Mouse (Mus musculus): Measurements from ENCODE around the gene Rasal1. TPM values are rescaled to one million over a fixed set of nuclear protein-coding genes. Genes with fewer than 3 reads are reported as not detected.

The Rasal1 gene
- total and polyA plus RNA-seq, 3 experiments: 0.69 to 4.5 TPM; not detected in 1

DNA sequence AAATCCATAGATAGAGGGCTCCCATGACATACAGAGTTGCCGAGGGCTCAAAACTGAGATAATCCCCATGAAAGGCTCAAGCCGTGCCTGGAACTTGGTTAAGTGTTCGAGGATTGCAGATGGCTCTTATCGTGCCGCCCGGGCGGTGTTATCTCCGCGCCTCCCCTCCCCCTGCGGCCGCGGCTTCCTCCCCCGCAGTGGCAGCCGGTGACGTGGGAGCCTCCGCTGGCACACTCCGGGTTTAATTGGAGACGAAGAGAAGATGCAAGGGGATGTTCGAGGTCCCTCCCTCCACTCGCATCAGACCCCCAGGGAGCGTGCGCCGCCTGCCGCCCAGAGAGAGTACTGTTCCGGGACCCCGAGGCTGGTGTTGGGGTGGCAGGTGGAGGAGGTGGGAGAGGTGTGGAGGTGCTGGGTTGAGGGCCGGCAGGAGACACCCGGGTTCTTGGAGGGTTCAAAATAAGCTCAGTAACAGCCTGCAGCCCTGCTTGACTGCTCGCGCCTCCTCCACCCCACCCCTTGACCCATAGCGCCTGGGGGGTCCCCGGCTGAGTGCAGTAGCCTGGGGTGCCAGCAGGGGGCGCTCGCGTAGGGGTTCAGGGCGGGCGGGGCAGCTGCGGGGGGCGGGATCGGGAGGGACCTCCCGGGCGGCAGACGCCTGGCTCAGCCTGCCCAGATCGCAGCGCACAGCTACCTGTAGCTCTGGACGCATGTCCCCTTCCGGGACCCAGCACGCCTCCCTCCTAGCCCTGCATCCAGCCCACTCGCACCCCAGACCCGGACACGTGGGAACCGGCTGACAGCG, at the start of gene Rasal1 (continued):
- TF ChIP-seq POLR2AphosphoS2 (IDR thresholded peaks at IDR 0.05; ENCODE audit: low read length) (no peak), E2F4 (IDR thresholded peaks at IDR 0.05; ENCODE audit: borderline replicate concordance, low read depth, low read length) (no peak), ZKSCAN1 (IDR thresholded peaks at IDR 0.05; ENCODE audit: low read depth, low read length) (no peak), TAL1 (IDR thresholded peaks at IDR 0.05; ENCODE audit: low read length) (peak; percentile 80), SMC3 (IDR thresholded peaks at IDR 0.05; ENCODE audit: low read depth, low read length) (peak; percentile 40), POLR2A (IDR thresholded peaks at IDR 0.05; ENCODE audit: control insufficient read depth in 1 of 2, insufficient read depth in 1 of 2, low read depth in 1 of 2, low read length in 2 of 2, poor library complexity in 1 of 2) (no peak)

DNA sequence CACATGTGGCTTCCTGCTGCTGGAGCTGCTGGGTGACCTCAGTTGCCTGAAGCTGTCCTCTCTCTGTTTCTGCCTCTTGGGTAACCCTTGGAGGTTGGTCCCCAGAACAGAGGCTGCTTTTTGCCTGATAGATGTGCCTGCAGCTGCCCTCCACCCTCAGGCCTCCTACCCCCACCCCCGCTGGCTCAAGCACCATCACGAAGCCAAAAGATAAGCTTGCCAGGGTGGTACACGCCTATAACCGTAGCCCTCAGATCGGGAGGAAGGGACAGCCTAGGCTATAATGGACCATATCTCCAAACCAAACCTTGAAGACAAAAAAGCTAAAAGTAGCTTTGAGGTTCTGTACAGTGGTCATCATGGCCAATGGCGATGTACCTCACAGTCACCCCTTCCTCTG, 49.0 kb upstream of the Rasal1 start:
- Histone ChIP-seq H3K27ac (ENCODE audit: control insufficient read depth, low read depth, low read length) (peak overlapping the region; percentile 53), H3K79me2 (ENCODE audit: control insufficient read depth, insufficient read depth, low read length, poor library complexity) (no peaks in the 10 kb centered on the region), H3K4me1 (ENCODE audit: control insufficient read depth in 1 of 2, insufficient read depth in 2 of 2, low read length in 2 of 2) (peaks cover 17 to 24% of the 10 kb centered on the region in 2 experiments), H3K27me3 (ENCODE audit: control insufficient read depth in 1 of 2, insufficient read depth in 2 of 2, low read length in 2 of 2) (no peaks in the 10 kb centered on the region), H3K4me3 (ENCODE audit: control insufficient read depth in 1 of 2, insufficient read depth in 1 of 2, low read depth in 2 of 2, low read length in 2 of 2) (no peak overlapping the region), H3K9ac (ENCODE audit: control insufficient read depth, low read depth, low read length, poor library complexity, severe bottlenecking) (peak overlapping the region; percentile 6; the same call in 1 of the 2 replicates), H3K36me3 (ENCODE audit: control insufficient read depth in 1 of 2, insufficient read depth in 2 of 2, low read length in 2 of 2) (peaks cover 0 to 11% of the 10 kb centered on the region in 2 experiments; a peak in 2 of 4 replicates), H3K9me3 (replicated peaks; ENCODE audit: insufficient read depth, low read length) (no peaks in the 10 kb centered on the region)
- DNase-seq (ENCODE audit: low read depth, low spot score): peak; percentile 50
- TF ChIP-seq MAZ (IDR thresholded peaks at IDR 0.05; ENCODE audit: low read depth, low read length) (peak; percentile 77), EP300 (IDR thresholded peaks at IDR 0.05; ENCODE audit: low read depth in 1 of 2, low read length in 2 of 2) (peak; percentile 77 to 90), MXI1 (IDR thresholded peaks at IDR 0.05; ENCODE audit: low read depth, low read length) (no peak), GATA1 (IDR thresholded peaks at IDR 0.05; ENCODE audit: low read depth, low read length) (peak; percentile 51; the same call in 1 of the 2 replicates), TAL1 (IDR thresholded peaks at IDR 0.05; ENCODE audit: low read length) (no peak), MYC (IDR thresholded peaks at IDR 0.05; ENCODE audit: low read depth, low read length) (no peak), SIN3A (IDR thresholded peaks at IDR 0.05; ENCODE audit: low read length) (peak; percentile 56), HCFC1 (IDR thresholded peaks at IDR 0.05; ENCODE audit: low read depth, low read length) (no peak), ELF1 (IDR thresholded peaks at IDR 0.05; ENCODE audit: low read depth, low read length) (no peak), SMC3 (IDR thresholded peaks at IDR 0.05; ENCODE audit: low read depth, low read length) (no peak), USF1 (IDR thresholded peaks at IDR 0.05; ENCODE audit: low read depth, low read length) (no peak), POLR2A (IDR thresholded peaks at IDR 0.05; ENCODE audit: control insufficient read depth in 1 of 2, insufficient read depth in 1 of 2, low read depth in 1 of 2, low read length in 2 of 2, poor library complexity in 1 of 2) (no peak), MYB (IDR thresholded peaks at IDR 0.05; ENCODE audit: low read depth, low read length) (peak; percentile 54; the same call in 1 of the 2 replicates), ZMIZ1 (IDR thresholded peaks at IDR 0.05; ENCODE audit: low read depth, low read length) (no peak), NELFE (IDR thresholded peaks at IDR 0.05; ENCODE audit: low read depth, low read length) (no peak), POLR2AphosphoS2 (IDR thresholded peaks at IDR 0.05; ENCODE audit: low read length) (no peak), ZC3H11A (IDR thresholded peaks at IDR 0.05; ENCODE audit: low read depth, low read length) (no peak), USF2 (IDR thresholded peaks at IDR 0.05; ENCODE audit: borderline replicate concordance in 1 of 2, insufficient read depth in 1 of 2, low read depth in 1 of 2, low read length in 2 of 2) (no peak), CHD2 (IDR thresholded peaks at IDR 0.05; ENCODE audit: low read length) (peak; percentile 12; the same call in 1 of the 2 replicates), RCOR1 (IDR thresholded peaks at IDR 0.05; ENCODE audit: low read depth, low read length) (no peak), MAFK (IDR thresholded peaks at IDR 0.05; ENCODE audit: borderline replicate concordance, low read depth, low read length) (no peak), JUND (IDR thresholded peaks at IDR 0.05; ENCODE audit: low read depth, low read length) (no peak), CHD1 (IDR thresholded peaks at IDR 0.05; ENCODE audit: low read depth, low read length) (no peak), BHLHE40 (IDR thresholded peaks at IDR 0.05; ENCODE audit: borderline replicate concordance, low read depth, low read length) (no peak), ETS1 (IDR thresholded peaks at IDR 0.05; ENCODE audit: low read depth, low read length) (no peak), MAX (IDR thresholded peaks at IDR 0.05; ENCODE audit: low read length) (0 out of 2 replicates have a peak, but pooled peaks have one; percentile 22), MEF2A (IDR thresholded peaks at IDR 0.05; ENCODE audit: extremely low read depth, insufficient replicate concordance, low read depth, low read length, poor library complexity, severe bottlenecking) (no peak), CTCF (IDR thresholded peaks at IDR 0.05 in 2 of 3, conservative IDR thresholded peaks at IDR 0.05 in 1 of 3; ENCODE audit: control insufficient read depth in 1 of 3, insufficient read depth in 1 of 3, low read depth in 2 of 3, low read length in 3 of 3, poor library complexity in 1 of 3, severe bottlenecking in 1 of 3) (no peak), TCF12 (IDR thresholded peaks at IDR 0.05; ENCODE audit: low read depth, low read length) (peak; percentile 64; the same call in 1 of the 2 replicates), ZKSCAN1 (IDR thresholded peaks at IDR 0.05; ENCODE audit: low read depth, low read length) (no peak), KAT2A (conservative IDR thresholded peaks at IDR 0.05; ENCODE audit: low read depth, low read length) (0 out of 2 replicates have a peak, but pooled peaks have one; percentile 16), GABPA (IDR thresholded peaks at IDR 0.05; ENCODE audit: low read depth, low read length) (no peak)

Data from MEL (cell line).